Mouse (Mus musculus) limb, embryonic 13.5 days (tissue): Measurements from ENCODE around the gene Phactr1. TPM values are rescaled to one million over a fixed set of nuclear protein-coding genes. Genes with fewer than 3 reads are reported as not detected.
A peak's percentile ranks its signal among the peaks of the same experiment; 100 is the strongest.

Source experiments
- ATAC-seq: fragments of 200-750 bp; cut with Nextera tagmentation; 2 replicates; pipeline ENCODE4 v1.8.0; 2017; ENCODE audit warnings: low read depth, moderate number of reproducible peaks, moderate TSS enrichment; ENCODE audit not compliant: low FRiP score
- H3K27ac ChIP-seq: fragments of 300-500 bp; sonication (generic); 2 replicates; pipeline ENCODE4 v1.5.1; 2015; ENCODE audit warnings: inconsistent platforms, mild to moderate bottlenecking, moderate library complexity
- H3K27me3 ChIP-seq: fragments of 300-500 bp; sonication (generic); 2 replicates; pipeline ENCODE4 v1.6.1; 2015; ENCODE audit warnings: mild to moderate bottlenecking, inconsistent platforms
- H3K36me3 ChIP-seq: fragments of 300-500 bp; sonication (generic); 2 replicates; pipeline ENCODE4 v1.6.1; 2015; ENCODE audit warnings: inconsistent platforms, mild to moderate bottlenecking, moderate library complexity
- H3K4me1 ChIP-seq: fragments of 300-500 bp; sonication (generic); 2 replicates; pipeline ENCODE4 v1.6.1; 2015; ENCODE audit warnings: inconsistent platforms
- H3K4me2 ChIP-seq: fragments of 300-500 bp; sonication (generic); replicated peaks from 2 replicates; pipeline ENCODE4 v1.6.1; 2015; ENCODE audit warnings: inconsistent platforms, mild to moderate bottlenecking, moderate library complexity
- H3K4me3 ChIP-seq: fragments of 300-500 bp; sonication (generic); 2 replicates; pipeline ENCODE4 v1.5.1; 2015; ENCODE audit warnings: moderate library complexity, mild to moderate bottlenecking, inconsistent platforms
- H3K9ac ChIP-seq: fragments of 300-500 bp; sonication (generic); 2 replicates; pipeline ENCODE4 v1.6.1; 2015; ENCODE audit warnings: mild to moderate bottlenecking, inconsistent platforms
- H3K9me3 ChIP-seq: fragments of 300-500 bp; sonication (generic); 2 replicates; pipeline ENCODE4 v1.6.1; 2016; ENCODE audit warnings: inconsistent platforms
- WGBS: fragments of 180-500 bp; shearing (Covaris S2); methylation state at CpG from one replicate; pipeline ENCODE4 v1.1.7; 2015; 5-methylcytosine and 5-hydroxymethylcytosine counted together
- polyA plus RNA-seq: library from polyadenylated mRNA; unstranded; fragments of >200 nt; fragmentation: Nextera tagmentation; extraction: Ambion mirVana; gene quantifications from 2 replicates; pipeline ENCODE4 v1.2.1, GENCODE M21; 2015

The Phactr1 gene
- polyA plus RNA-seq, 1 experiment from 2014 or later: 8.8 TPM

DNA sequence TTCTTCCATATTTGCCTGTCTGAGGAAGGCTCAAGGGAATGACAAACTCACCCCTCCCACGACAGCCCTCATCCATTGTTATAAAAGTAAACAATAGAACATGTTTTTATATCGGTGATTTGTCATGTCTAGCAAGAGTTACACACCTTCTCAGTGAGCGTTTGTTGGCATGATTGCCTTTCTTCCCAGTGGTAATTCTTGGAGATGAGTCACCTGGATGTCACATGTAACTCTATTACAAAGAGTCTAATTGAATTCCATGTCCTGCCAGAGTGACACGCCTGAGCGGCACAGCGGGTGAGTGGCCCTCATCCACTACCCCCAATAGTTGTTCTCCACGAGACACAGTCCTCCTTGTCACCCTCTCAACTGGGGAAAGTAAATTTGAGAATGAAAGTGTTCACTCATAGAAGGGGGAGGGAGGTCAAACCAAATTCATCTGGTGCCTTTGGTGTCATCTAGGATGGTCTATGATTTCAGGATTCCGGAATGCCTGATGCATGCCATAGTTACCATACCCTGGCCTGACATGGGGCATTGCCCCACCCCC is 388.4 kb downstream of the Phactr1 start:
- H3K36me3 ChIP-seq: no peaks in the 10 kb centered on the region
- H3K4me1 ChIP-seq: no peaks in the 10 kb centered on the region
- no peak overlapping the region for H3K4me2 ChIP-seq
- no peak overlapping the region for H3K4me3 ChIP-seq
- no peaks in the 10 kb centered on the region for H3K9me3 ChIP-seq
- no peak overlapping the region for H3K27ac ChIP-seq
- ATAC-seq: no peak
- no peaks in the 10 kb centered on the region for H3K27me3 ChIP-seq
- H3K9ac ChIP-seq: no peak overlapping the region
- 82% methylated on average over 8 of the region's 8 CpGs for WGBS

DNA sequence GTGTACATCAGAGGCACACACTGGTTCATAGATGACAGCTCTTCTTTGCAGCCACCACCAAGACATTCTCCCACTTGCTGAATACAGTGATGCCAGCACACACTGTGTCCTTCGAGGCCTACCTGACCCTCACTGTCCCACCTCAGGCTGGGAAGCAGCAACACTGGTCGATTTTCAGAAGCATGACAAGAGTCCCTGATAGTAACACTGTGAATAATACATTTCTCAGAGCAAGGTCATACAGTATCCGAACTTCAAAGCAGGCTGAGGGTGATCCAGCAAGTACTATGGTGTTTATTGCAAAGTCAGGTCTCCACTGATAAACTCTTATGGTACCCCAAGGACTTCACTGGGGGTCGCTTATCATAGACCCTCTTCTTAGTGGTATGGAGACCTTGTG is 390.1 kb downstream of the Phactr1 start:
- Histone ChIP-seq H3K36me3 (no peaks in the 10 kb centered on the region), H3K9me3 (no peaks in the 10 kb centered on the region), H3K4me1 (no peaks in the 10 kb centered on the region), H3K4me3 (no peak overlapping the region), H3K9ac (no peak overlapping the region), H3K27me3 (no peaks in the 10 kb centered on the region), H3K4me2 (no peak overlapping the region), H3K27ac (no peak overlapping the region)
- ATAC-seq: no peak
- 74% methylated on average over 4 of the region's 4 CpGs for WGBS

DNA sequence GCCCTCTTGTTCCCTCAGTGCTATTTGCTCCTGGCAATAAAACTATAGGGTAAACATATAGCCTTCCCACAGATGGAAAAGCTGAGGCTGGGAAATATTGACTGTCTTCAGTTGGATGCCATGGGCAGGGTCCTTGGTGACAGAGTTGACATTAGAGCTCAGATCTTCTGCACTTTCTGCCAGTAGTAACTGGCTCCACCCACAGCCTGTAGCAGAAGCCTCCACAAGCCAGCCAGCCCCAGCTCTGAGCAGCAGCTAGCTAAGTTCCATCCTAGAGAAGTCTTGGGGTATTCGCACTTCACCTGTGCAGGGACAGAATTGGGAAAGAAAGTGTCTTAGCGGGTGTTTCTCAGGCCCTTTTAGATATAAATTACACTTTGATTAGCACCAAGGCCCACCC is 390.5 kb downstream of the Phactr1 start:
- 95% methylated on average over 2 of the region's 2 CpGs for WGBS
- H3K27ac ChIP-seq: no peak overlapping the region
- H3K9ac ChIP-seq: no peak overlapping the region
- H3K4me3 ChIP-seq: no peak overlapping the region
- no peaks in the 10 kb centered on the region for H3K36me3 ChIP-seq
- no peaks in the 10 kb centered on the region for H3K9me3 ChIP-seq
- H3K4me2 ChIP-seq: no peak overlapping the region
- no peak for ATAC-seq
- H3K4me1 ChIP-seq: no peaks in the 10 kb centered on the region
- no peaks in the 10 kb centered on the region for H3K27me3 ChIP-seq

DNA sequence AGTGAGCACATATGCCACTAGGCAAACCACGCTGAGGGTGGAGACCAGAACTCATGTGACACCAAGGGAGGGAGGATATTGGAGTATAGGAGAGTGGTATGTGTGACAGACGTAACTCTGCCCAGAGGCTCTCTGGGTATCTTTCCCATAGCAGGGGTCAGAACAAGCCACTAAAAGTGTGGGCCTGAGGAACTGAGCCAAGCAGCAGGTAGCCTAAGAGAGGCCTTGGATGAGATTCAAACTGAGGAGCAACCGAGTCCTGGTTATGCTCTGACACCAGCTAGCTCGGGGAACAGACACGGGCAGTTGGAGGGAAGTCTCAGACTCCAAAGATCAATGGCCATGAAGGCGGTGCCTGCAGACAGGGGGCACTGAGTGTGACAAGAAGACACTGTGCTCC is 395.0 kb downstream of the Phactr1 start:
- 76% methylated on average over 6 of the region's 6 CpGs for WGBS
- H3K4me2 ChIP-seq: no peak overlapping the region
- no peak overlapping the region for H3K4me3 ChIP-seq
- no peaks in the 10 kb centered on the region for H3K36me3 ChIP-seq
- H3K4me1 ChIP-seq: no peaks in the 10 kb centered on the region
- H3K9me3 ChIP-seq: peaks cover 2% of the 10 kb centered on the region; the same call in 1 of the 2 replicates
- no peaks in the 10 kb centered on the region for H3K27me3 ChIP-seq
- no peak for ATAC-seq
- H3K27ac ChIP-seq: no peak overlapping the region
- H3K9ac ChIP-seq: no peak overlapping the region

DNA sequence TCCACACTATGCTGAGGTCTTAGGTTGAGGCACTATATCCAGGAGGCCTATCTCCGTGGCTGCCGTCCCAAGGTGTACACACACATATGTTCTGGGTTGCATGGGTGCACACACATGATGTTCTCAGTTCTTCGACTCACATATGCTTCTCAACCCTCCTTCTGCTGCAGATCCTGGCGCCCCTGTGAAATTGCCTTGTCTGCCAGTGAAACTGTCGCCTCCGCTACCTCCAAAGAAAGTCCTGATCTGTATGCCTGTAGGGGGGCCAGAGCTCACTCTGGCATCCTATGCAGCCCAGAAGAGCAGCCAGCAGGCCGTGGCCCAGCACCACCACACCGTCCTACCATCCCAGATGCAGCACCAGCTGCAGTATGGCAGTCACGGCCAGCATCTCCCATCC is 397.1 kb downstream of the Phactr1 start:
- Histone ChIP-seq H3K4me2 (no peak overlapping the region), H3K9me3 (peaks cover 2% of the 10 kb centered on the region; the same call in 1 of the 2 replicates), H3K27me3 (no peaks in the 10 kb centered on the region), H3K27ac (no peak overlapping the region), H3K4me1 (no peaks in the 10 kb centered on the region), H3K36me3 (no peaks in the 10 kb centered on the region), H3K4me3 (no peak overlapping the region), H3K9ac (no peak overlapping the region)
- WGBS: 92% methylated on average over 9 of the region's 9 CpGs
- ATAC-seq: no peak

DNA sequence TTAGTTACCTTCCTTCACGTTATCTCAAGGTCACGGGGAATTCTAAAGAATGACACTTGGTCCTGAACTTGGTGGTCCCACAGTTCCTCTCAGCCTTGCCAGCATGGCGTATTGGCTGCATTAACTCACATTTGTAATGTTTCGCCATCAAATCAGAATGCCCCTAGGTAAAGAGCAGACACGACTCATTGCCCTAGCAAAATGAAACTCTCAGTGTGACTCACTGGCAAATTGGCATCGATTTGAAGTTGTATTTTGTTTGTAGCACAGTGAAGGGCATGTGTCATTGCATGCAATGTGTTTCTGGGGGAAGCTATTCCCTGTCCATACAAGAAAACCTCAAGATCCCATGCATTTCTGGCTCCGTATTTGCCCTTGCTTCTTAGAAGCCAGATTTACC is 404.8 kb downstream of the Phactr1 start:
- 83% methylated on average over 7 of the region's 7 CpGs for WGBS
- Histone ChIP-seq H3K4me1 (no peaks in the 10 kb centered on the region), H3K9me3 (no peaks in the 10 kb centered on the region), H3K36me3 (no peaks in the 10 kb centered on the region), H3K4me3 (no peak overlapping the region), H3K27ac (no peak overlapping the region), H3K9ac (no peak overlapping the region), H3K4me2 (no peak overlapping the region), H3K27me3 (no peaks in the 10 kb centered on the region; the same call in 1 of the 2 replicates)
- ATAC-seq: no peak

DNA sequence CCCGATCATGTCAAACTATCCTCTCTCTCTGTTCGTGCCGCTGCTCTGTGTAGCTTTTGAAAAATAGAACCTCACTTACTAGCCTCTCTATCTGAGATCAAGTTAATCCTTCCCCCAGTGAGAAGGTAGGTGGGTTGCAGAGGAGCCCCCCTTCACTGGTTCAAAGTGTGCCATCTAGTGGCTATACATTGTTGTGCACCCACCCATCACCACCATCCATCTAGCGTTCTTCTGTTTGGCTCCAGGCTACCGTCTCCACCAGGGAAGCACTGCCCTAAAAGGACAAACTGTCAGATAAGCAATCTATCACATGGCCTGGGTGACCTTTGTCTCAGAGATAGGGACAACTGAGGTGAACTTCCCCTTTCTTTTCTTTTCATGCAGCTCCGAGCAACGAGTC is 413.9 kb downstream of the Phactr1 start:
- H3K36me3 ChIP-seq: no peaks in the 10 kb centered on the region
- WGBS: 57% methylated on average over 7 of the region's 7 CpGs
- no peak overlapping the region for H3K4me2 ChIP-seq
- no peaks in the 10 kb centered on the region for H3K9me3 ChIP-seq
- peak; percentile 51; the same call in 1 of the 2 replicates for ATAC-seq
- H3K4me3 ChIP-seq: no peak overlapping the region
- no peak overlapping the region for H3K9ac ChIP-seq
- no peaks in the 10 kb centered on the region for H3K4me1 ChIP-seq
- H3K27ac ChIP-seq: no peak overlapping the region
- peaks cover 13% of the 10 kb centered on the region for H3K27me3 ChIP-seq

DNA sequence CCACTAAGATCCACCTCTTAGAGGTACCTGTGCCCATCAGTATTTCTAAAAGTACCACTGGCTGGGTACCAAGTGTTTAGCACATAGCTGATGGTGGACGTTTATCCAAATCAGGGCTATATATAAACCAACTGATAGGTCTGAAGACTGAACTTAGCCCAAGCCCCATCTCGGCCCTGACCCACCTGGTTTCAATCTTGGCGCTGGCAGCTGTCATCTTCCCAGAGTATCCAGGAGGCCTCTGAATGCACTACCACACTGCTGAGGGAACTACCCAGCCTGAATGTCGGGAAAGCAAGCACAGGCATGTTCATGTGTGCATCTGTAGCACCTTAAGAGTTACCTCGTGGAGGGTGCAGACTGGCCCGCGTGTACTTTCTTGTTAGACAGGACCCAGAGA is 422.5 kb downstream of the Phactr1 start:
- ATAC-seq: no peak
- H3K4me1 ChIP-seq: 0 out of 2 replicates have a peak, but pooled peaks cover 3% of the 10 kb centered on the region
- H3K36me3 ChIP-seq: no peaks in the 10 kb centered on the region
- H3K27me3 ChIP-seq: no peaks in the 10 kb centered on the region
- WGBS: 63% methylated on average over 7 of the region's 7 CpGs
- H3K9me3 ChIP-seq: peaks cover 5% of the 10 kb centered on the region; the same call in 1 of the 2 replicates
- H3K4me2 ChIP-seq: no peak overlapping the region
- no peak overlapping the region for H3K4me3 ChIP-seq
- no peak overlapping the region for H3K9ac ChIP-seq
- H3K27ac ChIP-seq: no peak overlapping the region

DNA sequence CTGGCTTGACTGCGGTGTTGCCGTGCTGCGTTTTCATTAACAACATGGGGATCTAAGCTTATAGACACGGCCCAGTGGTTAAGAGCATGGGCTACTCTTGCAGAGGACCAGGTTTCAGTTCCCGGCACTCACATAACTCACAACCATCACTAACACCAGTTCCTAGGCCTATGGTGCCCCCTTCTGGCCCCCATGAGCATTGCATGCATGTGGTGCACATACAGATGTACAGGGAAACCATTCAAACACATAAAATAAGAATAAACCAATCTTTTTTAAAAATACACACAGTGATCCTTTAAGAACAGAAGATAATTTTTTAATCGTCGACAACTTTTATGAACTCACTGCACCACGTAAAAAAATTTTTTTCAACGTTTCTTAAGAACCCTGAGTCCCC is 424.1 kb downstream of the Phactr1 start:
- no peak overlapping the region for H3K4me3 ChIP-seq
- ATAC-seq: no peak
- peaks cover 5% of the 10 kb centered on the region; the same call in 1 of the 2 replicates for H3K9me3 ChIP-seq
- no peak overlapping the region for H3K9ac ChIP-seq
- H3K27ac ChIP-seq: no peak overlapping the region
- WGBS: 96% methylated on average over 9 of the region's 9 CpGs
- H3K4me2 ChIP-seq: no peak overlapping the region
- H3K27me3 ChIP-seq: no peaks in the 10 kb centered on the region
- H3K4me1 ChIP-seq: 0 out of 2 replicates have a peak, but pooled peaks cover 3% of the 10 kb centered on the region
- H3K36me3 ChIP-seq: no peaks in the 10 kb centered on the region

DNA sequence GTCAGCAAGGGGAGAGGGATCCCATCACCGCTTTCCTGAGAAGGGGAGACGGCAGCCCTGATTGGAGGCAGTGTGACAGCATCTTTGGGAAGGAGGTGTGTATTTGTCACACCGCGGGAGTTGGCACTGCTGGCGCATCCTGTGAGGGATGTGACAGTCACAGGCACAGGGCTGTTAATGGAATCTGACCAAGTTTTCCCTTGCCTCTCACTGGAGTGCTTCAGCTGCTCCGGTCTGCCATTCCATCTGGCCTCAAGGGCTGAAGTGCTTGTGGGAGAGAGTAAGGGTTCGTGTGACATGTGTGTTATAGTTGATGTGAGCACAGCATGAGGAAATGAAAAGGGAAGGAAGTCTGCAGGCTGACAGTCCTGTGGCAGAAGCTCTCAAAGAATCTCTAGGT is 431.9 kb downstream of the Phactr1 start:
- no peaks in the 10 kb centered on the region for H3K36me3 ChIP-seq
- H3K4me1 ChIP-seq: no peaks in the 10 kb centered on the region
- 75% methylated on average over 7 of the region's 7 CpGs for WGBS
- H3K9ac ChIP-seq: no peak overlapping the region
- H3K27ac ChIP-seq: no peak overlapping the region
- H3K27me3 ChIP-seq: no peaks in the 10 kb centered on the region
- H3K9me3 ChIP-seq: peaks cover 6% of the 10 kb centered on the region; the same call in 1 of the 2 replicates
- no peak overlapping the region for H3K4me3 ChIP-seq
- ATAC-seq: no peak
- H3K4me2 ChIP-seq: no peak overlapping the region

DNA sequence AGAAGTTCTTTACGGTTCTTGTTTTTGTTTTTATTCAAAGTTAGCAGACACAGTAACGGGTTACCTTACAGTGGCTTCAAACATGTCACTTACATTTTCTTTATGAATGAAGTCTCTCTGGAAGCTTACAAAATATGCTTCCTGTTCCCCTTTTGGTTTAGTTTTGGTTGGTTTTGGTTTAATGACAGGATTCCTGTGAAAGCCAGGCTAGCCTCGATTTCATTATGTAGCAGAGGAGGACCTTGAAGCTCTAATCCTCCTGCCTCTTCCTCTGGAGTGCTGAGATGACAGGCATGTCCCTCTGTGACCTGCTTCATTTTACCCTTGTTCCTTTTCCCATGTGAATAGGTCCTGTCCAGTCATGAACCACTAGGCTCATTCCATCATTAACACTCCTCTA is 432.3 kb downstream of the Phactr1 start:
- H3K4me3 ChIP-seq: no peak overlapping the region
- H3K9ac ChIP-seq: no peak overlapping the region
- no peaks in the 10 kb centered on the region for H3K27me3 ChIP-seq
- H3K4me2 ChIP-seq: no peak overlapping the region
- H3K9me3 ChIP-seq: peaks cover 6% of the 10 kb centered on the region; the same call in 1 of the 2 replicates
- H3K36me3 ChIP-seq: no peaks in the 10 kb centered on the region
- H3K4me1 ChIP-seq: no peaks in the 10 kb centered on the region
- ATAC-seq: no peak
- WGBS: 86% methylated on average over 3 of the region's 3 CpGs
- H3K27ac ChIP-seq: no peak overlapping the region

DNA sequence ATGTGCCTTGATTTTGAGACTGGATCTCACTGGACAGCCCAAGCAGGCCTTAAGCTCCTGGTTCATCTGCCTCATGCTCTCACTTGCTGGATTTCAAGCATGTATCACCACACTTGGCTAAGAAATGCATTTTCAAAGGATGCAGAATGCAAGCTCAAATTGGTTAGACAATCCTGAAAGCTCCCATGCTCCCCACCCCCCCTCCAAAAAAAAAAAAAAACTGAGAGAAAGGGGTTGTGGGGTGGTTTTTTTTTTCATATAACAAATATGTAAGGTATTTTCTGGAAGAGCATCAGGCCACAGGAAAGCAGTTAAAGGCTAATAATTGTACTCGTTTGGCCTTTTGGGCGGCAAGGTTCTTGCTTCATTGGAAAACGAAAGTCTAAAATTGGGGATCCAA is 432.7 kb downstream of the Phactr1 start:
- no peaks in the 10 kb centered on the region for H3K36me3 ChIP-seq
- no peak overlapping the region for H3K27ac ChIP-seq
- no peaks in the 10 kb centered on the region for H3K4me1 ChIP-seq
- peaks cover 6% of the 10 kb centered on the region; the same call in 1 of the 2 replicates for H3K9me3 ChIP-seq
- 81% methylated on average over 3 of the region's 3 CpGs for WGBS
- H3K9ac ChIP-seq: no peak overlapping the region
- no peaks in the 10 kb centered on the region for H3K27me3 ChIP-seq
- no peak overlapping the region for H3K4me2 ChIP-seq
- no peak overlapping the region for H3K4me3 ChIP-seq
- no peak for ATAC-seq
